In the genomic region with DNA sequence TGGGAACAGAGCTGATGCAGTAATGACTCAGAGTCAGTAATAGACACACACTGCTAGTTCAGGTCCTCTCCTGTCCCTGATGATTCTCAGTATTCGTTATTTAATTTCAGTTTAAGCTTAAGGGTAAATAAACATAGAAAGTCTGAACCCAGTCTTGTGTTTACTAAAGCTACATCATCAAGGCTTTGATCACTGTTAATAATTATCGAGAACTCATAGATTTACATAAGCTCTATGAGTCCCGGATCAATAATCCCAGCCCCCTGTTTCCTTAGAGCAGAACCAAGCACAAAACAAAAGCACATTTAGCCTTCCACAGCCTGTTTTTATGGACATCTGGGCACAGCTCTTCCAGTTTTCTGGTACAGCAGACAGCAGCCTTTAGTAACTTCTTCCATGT, we compare ENCODE assay signal across 17 mouse cellular contexts.
"Had no signal": no experiment of that assay in that cellular context is flagged by ENCODE, and none has a peak within 500 bp of the region (broad histone marks: within the 10 kb centered on the region; RNA-seq: fewer than 3 reads in every experiment).

No protein-coding gene starts in this region.

- H3K36me3 ChIP-seq: lung, embryonic 15.5 days; midbrain, embryonic 13.5 days; midbrain, embryonic 15.5 days; neural tube, embryonic 12.5 days had no signal

- H3K4me1 ChIP-seq: lung, embryonic 15.5 days; midbrain, embryonic 13.5 days; midbrain, embryonic 15.5 days; neural tube, embryonic 12.5 days had no signal

- DNase-seq: lung, adult 2 months; lung, postnatal 14 days; lung, postnatal 36 days; right cerebral cortex, postnatal 14 days; spleen, adult 18-20 months; thymus, adult 18-20 months; thymus, postnatal 14 days; thymus, postnatal 36 days had no signal

- H3K27ac ChIP-seq: liver, embryonic 14.5 days; lung, embryonic 15.5 days; macrophage; midbrain, embryonic 13.5 days; midbrain, embryonic 15.5 days; neural tube, embryonic 12.5 days had no signal

- H3K9me3 ChIP-seq: lung, embryonic 15.5 days; megakaryocyte, embryonic 14.5 days; midbrain, embryonic 13.5 days; midbrain, embryonic 15.5 days; neural tube, embryonic 12.5 days had no signal

- H3K27me3 ChIP-seq: lung, embryonic 15.5 days; megakaryocyte, embryonic 14.5 days; midbrain, embryonic 13.5 days; midbrain, embryonic 15.5 days; neural tube, embryonic 12.5 days had no signal

- ATAC-seq: lung, postnatal 0 days; midbrain, embryonic 13.5 days; midbrain, embryonic 15.5 days had no signal

- H3K9ac ChIP-seq: liver, embryonic 14.5 days; lung, embryonic 15.5 days; midbrain, embryonic 13.5 days; midbrain, embryonic 15.5 days; neural tube, embryonic 12.5 days had no signal

- H3K4me2 ChIP-seq: lung, embryonic 15.5 days; midbrain, embryonic 11.5 days; midbrain, embryonic 13.5 days; midbrain, embryonic 15.5 days; neural tube, embryonic 12.5 days had no signal

- H3K4me3 ChIP-seq: lung, embryonic 15.5 days; megakaryocyte, embryonic 14.5 days; midbrain, embryonic 13.5 days; midbrain, embryonic 15.5 days; neural tube, embryonic 12.5 days had no signal
